Mouse (Mus musculus) urinary bladder, adult 18-20 months (tissue): ENCODE data around the gene Tenm4.

Experiments
- DNase-seq, 2 experiments: peaks; one replicate each; pipeline ENCODE4 v3.0.0; 2022; ENCODE audit warnings: low spot score in 2 of 2, mixed read lengths in 2 of 2

The Tenm4 gene

DNA sequence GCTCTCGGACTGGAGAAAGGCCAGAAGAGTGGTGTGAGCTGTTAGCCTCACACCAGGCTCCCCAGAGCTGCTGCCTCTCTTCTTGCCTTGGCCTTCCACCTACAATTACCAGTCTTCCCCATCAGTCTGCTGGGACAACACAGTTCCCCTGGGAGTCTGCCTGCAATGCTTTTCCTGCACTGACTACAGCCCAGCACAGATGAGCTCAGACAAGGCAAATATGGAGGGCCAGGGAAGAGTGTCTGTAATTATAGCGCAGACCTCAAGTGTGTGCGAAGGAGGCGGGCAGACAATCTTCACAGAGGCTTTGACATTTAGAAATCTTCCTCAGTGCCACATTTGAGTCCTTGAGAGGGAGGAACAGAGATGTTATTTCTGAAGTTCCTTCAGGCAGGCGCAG, 509.4 kb downstream of the Tenm4 start:
- no peak for DNase-seq

DNA sequence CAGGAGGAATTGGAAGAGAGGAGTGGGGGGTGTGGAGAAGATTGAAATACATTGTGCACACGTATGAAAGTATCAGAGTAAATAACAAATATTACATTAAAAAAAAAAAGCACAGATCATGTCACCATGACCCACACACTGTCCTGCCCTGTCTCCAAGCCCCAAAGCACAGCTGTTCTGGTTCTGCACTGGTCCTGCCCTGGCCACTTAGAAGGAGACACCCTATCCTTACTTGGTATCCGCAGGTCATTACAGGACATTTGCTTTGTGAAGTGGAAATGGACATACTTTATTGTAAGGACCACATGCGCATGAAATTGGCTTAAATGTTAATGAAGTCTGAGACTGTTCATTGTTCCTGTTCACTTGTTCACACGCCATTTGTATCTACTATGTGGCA, 510.8 kb downstream of the Tenm4 start:
- DNase-seq, result no peak

DNA sequence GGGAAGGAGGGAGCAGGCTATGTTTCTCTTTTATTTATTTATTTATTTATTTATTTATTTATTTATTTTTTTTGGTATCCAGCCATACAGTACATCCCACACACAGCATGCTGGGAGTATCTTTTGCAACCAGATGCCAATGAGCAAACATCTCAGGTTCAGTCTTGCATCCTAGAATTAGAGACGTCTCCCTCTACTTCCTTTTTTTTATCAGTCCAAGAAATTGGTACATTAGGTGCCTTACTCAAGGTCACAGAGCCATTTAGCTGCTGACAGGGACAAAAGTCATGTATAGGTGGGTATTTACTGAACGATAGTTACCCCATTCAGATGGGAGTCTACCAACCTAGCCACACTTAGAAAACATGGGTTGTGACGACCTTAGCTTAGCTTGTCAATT, 517.1 kb downstream of the Tenm4 start:
- no peak for DNase-seq

DNA sequence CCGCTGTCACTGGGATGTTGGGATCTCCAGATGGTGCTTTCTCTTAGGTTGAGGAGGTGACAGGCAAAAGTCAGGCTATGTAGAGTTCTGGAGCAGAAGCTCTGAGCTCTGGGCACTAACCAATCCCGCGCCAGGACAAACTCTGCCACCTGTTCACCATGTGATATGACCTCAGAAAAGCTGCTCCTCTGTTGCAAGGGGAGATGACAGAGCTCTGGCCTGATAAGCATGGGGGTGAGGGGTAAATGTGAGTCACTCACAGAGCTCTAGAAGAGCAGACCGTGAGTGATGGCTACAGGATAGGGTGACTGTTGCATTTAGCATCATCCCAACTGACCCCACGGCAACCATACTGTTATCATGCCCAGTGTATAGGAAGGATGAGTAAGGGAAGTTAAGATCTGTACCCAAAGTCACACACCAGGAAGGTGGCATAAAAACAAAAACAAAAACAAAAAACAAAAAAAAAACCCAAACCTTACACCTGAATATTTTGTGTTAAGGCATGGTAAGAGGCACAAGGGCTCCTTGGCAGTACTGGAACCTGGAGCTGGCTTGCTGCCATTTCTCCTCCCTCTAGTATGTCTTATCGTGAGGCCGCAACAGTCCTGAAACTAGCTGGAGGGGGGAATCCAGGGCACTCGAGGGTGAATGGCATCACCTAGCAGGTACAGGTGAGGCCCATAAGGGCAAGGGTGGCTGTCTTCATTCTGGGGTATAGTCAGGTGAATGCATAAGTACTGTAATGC, 530.2 kb downstream of the Tenm4 start:
- no peak for DNase-seq

DNA sequence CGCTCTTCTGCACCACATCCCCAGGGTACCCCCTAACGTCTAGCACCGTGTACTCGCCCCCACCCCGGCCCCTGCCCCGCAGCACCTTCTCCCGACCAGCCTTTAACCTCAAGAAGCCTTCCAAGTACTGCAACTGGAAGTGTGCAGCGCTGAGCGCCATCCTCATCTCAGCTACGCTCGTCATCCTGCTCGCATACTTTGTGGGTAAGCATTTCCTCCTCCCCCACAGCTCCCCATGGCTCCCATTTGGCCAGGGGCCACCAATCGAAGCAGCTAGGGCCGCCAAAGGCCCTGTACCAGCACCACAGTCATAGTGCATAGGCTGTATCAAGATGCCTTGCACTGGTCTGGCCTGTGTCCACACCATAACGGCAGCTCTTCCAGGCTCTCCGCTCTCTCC, 532.9 kb downstream of the Tenm4 start:
- no peak for DNase-seq

DNA sequence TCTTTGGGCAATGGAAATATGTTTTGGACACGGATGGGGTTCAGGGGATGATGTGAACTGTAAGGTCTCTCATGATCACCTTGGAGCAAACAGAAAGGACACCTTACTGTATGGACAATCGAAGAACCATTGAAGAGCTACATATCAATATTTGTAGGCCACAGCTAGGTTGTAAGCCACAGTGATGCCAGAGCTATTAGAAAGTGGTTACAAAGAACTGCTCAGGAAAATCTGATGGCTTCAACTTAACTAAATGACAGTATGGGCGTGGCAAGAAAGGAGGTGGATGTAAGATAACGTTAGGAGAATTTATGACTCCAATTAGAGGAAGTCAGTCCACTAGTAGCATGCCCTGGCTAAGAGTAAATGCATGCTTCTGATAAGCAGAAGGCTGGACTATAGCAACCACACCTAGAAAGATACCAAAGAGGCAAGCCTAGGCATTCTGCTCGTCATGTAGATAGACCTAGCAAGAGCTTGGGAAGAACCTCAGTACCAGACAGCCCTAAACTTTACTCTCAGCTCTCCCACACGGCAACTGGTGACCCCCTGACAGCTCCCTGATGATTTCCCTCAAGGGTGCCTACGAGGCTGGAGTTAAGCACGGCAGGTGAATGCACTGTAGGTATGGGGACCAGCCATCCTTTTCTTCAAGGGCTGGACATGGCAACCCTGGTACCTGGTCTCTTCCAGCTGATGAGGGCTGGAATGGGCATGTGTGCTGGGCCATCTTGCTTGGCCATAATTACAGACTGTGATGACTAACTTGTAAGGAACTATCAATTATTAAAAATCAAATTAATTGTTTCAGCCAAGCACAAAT, 534.5 kb downstream of the Tenm4 start:
- no peak for DNase-seq

DNA sequence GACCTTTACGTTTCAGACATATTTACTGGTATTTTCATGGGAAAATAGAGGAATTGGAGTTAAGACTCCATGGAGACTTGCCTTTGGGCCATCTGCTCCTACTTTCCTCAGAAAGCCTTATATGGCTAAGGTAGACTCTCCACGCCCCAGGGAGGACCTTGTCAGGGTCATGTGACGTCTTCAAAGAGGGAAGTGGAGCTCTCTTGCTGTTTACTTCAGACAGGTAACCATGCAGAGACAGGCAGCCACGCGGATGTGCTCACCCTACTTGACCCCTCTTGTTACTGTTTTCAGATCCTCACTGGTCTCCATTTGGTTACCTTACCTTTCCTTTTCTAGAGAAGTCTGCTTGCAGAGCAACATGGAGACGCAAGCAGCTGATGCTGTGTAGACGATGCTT, 535.5 kb downstream of the Tenm4 start:
- DNase-seq, result no peak

DNA sequence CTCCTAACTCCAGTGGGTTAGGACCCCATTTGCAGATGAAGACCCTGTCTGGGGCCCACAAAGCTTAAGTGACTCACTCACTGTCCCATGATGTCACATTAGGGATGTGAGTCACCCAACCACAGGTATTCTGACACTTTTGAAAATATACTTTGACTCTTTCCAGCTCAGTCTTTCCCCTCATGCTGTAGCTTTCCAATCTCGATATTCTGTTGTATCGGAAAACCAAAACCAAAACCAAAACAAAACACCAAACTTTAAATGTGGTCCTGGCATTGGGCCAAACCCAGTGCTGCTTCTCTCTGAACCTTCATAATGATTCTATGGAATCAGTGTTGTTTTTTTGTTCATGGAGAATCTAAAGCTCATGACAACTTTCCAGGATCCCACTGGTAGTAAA, 536.1 kb downstream of the Tenm4 start:
- DNase-seq, result no peak

DNA sequence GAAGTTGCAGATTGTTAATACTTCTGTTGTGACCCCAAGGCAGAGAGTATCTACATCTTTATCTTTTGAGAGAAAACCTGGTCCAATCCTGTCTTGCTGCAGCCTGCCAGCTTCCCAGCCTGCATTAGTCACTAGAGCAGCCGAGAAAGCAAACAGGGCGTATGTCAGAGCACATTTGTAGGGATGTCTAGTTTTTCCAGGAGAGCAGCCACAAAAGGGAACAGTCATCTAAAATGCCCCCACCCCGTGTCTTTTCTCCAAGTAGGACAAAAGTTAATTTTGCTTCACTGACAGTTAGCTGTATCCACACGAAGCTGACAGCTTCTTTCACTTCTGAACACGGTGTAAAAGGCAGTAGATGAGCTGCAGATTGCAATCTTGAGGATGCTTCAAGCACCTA, 537.0 kb downstream of the Tenm4 start:
- DNase-seq, result peak in 1 of 2 experiments; percentile 34

DNA sequence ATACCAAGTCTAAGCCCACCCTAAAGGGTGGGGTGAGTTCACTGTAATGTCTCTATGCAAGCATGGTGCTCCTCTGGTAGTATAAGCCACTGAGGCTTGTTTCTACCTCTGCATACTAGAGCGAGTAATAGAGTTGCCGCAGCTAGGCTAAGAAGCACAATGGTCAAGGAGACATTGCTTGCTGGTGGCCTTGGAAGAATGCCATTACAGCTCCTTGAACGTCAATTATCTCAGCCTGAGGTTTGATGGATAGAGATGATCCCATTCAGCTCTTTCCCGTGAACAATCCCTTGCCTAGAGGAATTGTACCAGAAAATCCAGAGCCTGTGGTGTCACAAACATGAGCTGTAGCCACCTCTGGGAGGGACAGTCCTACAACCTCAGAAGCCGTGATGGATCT, 537.5 kb downstream of the Tenm4 start:
- DNase-seq, result no peak

DNA sequence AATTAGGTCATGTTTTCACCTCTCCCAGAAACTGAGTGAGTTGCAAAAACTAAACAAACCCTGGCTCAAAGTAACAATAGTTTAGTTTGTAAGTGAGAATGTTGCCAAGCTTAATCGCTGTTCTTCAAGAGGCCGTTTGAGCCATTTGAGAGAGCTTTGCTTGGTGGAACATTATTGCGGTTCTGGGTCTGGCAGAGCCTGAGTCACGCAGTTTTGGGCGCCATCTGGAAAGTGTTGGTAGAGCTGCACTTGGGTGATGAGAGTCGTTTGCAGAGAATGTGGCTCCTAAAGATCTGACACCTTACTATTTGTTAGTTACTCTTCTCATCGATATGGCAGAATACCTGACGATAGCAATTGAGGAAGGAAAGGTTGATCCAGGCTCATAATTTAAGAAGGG, 537.9 kb downstream of the Tenm4 start:
- no peak for DNase-seq

DNA sequence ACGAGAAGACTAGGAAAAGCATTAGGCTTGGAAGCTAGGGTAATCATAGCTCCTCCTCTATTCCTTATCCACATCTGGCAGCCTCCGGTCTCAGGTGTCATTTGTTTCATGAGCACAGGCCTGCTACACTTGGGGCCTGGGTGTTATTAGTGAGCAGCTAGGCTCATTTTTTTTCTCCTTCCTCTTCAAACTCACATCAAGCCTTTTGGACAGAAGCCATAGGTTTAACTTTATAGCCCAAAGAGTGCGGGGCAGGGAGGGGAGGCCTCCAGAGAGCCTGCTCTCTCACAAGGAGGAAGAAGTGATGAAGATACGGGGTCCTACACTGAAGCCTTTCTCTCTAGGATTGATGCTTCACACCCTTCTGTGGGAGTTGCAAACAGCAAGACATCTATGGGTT, 538.8 kb downstream of the Tenm4 start:
- no peak for DNase-seq

DNA sequence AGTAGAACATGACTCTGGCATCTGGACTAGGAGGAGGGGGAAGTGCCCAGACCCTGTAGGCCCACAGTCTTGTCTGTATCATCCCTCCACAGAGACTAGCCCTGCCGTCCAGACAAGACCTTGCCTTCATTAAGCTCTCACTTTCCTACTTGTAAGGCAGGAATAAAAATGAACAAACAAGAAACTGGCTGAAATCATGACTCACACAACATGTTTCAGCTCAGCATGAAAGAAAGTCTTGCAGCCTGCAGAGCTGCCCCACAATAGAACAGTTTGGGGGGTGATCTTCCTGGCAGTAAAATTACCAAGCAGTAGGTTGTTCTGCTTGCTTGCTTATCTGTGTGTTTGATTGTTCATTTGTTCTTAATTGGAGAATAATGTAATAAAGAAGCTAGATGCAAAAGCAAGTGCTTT, 539.6 kb downstream of the Tenm4 start:
- DNase-seq, result no peak

DNA sequence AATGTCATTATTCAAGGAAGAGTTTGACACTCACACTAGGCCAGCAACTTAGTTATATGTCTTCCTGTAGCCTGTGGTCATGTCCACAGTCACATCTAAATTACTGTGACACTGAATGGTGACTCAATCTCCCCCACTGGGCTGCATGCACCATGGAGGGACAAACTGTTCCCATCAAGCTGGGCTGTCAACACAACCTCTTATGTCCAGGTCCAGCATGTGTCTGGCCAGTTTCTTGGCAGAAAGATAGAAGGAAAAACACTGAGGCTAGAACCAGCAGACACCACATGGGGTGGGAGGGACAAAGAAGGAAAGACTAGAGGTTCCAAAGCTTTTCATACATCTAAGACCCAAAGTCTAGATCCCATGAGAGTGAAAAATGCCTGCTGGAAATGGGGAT, 541.8 kb downstream of the Tenm4 start:
- DNase-seq, result no peak

DNA sequence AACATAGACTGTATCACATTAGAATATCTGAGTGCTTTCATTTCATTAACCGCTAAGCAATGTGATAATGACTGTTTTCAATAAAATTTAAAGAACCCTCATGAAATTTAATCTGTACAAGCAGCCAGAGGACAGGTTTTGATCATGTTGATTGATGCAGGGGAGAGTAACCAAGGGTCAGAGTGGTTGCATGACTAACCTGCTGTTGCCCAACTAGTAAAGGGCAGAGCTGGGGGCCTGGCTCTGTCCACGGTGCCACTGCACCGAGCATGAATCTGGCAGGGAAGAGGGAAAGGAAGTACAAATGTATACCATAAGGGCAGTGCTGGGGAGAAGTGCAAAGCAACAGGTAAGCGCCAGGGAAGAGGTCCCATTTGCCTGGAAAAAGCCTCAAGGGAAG, 545.9 kb downstream of the Tenm4 start:
- DNase-seq, result no peak

DNA sequence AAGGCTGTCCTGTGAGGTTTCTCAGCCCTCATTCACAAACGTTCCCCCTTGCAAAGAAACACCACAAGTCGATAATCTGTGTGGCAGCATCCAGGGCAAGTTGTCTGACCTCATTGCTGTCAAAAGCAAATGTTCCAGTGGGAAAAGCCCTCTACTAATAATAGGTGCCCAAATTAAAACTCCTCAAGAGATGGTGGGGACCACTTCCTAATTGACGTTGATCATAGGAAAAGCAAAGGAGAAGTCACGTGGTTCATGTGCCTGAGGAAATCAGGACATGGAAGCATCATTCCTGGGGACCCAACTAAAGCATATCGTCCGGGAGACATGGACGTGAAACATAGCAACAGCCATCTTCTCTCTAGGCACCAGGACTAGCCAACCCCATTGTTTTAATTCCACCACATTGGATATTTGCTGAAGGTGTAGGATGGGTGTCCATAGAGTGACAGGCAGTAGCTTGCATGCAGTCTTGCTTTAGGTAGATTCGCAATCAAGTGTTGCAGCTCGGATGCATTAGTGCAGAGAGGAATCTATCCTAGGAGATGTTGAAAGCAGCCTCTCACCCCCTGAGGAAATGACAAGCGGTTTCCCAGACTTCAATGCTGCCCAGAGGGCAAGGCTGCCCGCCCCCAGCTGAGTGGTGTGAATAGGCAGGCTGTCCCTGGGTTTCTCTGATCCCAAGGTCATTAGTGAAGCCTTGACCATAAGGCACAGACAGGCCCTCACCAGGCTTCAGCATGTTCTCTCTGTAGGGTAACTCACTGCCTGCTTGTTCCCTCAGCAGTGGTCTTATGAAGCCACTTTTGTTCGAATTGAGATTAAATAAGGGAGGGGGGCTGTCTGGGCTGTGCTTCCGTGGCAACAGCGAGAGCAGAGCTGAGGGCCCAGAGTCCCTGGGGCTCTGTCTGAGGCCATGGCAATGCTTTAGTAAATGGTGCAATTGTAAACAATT, 547.4 kb downstream of the Tenm4 start:
- DNase-seq, result no peak

DNA sequence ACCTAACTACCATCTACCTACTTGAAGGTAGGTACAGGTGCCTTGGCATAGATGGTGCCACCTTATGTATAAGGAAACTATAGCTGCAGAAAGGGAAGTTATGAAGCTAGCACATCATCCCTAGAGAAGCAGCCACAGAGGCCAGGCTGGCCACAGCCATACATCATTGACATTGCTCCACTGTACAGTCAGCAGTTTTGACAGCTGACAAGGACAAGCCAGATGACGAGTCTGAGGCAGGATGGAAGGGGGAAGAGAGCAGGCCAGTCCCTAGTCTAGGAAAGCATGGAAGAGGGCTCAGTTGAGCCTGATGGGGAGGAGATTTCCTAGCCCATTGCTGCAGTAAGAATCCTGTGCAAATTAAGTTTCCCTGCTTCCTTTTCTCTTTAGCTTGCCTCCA, 548.9 kb downstream of the Tenm4 start:
- DNase-seq, result no peak

DNA sequence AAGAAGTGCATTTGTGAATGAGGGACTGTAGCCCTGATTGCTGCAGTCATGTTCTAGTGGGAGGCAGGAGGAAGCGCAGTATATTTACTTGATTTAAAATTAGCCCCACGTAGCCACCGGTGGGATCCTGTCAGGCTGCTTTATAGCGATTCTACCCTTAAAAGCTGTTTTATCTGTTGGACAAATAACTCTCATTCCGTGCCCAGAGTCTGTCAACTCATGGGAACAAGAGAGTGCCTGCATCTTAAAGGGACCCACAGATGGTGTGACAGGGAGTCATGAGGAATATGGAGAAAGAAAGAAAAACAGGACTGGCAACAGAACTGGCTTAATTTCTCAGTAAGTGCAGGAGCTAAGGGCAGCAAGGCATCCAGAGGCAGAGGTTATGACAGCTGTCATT, 549.4 kb downstream of the Tenm4 start:
- no peak for DNase-seq

DNA sequence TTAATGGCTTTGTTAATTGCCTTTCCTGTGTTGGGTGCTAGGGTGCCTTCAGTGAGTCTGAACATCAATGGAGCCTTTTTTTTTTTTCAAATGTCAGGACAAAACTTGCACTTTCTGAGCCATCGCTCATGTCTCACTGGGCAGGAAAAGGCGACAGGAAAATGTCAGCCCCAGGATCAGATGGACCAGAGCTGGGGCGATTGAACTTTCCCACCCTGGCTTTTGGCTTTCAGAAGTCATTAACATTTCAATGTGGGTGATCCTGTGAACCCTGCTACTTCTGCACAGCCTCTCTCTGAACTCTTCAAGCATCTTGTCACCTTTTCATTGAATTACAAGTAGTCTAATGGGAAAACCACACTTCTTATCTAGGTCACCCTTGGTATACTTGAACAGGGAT, 551.8 kb downstream of the Tenm4 start:
- DNase-seq, result no peak

DNA sequence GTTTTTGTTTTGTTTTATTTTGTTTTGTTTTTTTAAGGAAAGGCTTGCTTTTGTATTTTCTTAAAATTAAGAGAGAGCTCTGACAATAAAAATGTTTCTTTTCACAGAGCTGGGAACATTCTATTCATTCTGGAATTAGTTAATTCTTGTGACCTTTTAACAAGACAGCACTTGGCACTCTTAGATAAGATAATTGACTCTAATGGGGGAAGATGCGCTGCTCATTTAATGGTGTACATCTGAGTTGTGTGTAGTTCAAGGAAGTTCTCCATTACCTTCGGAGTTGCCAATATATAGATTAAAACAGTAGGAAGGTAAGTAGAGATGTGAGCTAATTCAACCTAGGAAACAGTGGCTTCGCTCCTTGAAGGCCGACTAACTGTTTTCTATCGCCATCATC, 554.6 kb downstream of the Tenm4 start:
- no peak for DNase-seq

DNA sequence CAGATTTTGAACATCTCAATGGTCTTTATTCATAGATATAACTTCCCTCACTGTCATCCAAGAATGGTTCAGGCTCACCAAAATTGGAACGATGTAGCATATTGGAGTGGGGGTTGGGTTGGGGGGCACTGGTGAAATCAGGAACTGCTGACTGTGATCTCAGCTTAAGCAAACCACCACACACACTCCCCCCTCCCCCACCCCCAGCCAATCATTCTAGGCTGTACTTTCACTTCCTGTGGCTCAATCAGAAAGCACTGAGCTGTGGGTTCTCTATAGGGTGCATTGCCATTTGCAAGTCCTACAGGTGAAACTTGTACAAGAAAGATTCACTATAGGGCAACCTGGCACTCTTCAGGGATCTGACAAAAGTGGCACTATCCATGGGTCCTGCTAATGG, 559.3 kb downstream of the Tenm4 start:
- DNase-seq, result no peak

DNA sequence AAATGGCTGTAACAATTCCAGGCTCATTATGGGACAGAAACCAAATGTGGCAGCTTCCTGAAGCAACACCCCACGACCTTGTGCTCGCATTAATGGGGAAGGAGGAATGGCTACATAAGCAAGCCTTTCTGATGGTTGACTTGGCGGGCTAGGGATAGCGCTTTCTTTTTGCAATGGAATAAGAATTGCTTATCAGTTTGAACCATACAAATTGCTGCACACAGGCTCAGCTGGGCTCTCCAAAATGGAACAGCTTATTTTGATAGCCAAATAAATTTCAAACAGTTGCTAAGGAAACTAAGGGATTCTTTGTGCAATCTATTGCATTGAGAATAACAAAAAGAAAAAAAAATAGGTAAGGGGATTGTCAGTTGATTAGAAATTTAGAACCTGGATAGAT, 560.9 kb downstream of the Tenm4 start:
- no peak for DNase-seq
